Mouse (Mus musculus) lung, postnatal 25 days (tissue): ENCODE results near the gene Ccdc69.
"Not testable (repeated sequence)": the region's sequence is repeated elsewhere in the genome, so short reads cannot be mapped to it uniquely, and the experiment has no call there.

ENCODE experiments used
- DNase-seq: peaks from one replicate; pipeline ENCODE4 v3.0.0; 2022; ENCODE audit warnings: low spot score

Ccdc69 gene

DNA sequence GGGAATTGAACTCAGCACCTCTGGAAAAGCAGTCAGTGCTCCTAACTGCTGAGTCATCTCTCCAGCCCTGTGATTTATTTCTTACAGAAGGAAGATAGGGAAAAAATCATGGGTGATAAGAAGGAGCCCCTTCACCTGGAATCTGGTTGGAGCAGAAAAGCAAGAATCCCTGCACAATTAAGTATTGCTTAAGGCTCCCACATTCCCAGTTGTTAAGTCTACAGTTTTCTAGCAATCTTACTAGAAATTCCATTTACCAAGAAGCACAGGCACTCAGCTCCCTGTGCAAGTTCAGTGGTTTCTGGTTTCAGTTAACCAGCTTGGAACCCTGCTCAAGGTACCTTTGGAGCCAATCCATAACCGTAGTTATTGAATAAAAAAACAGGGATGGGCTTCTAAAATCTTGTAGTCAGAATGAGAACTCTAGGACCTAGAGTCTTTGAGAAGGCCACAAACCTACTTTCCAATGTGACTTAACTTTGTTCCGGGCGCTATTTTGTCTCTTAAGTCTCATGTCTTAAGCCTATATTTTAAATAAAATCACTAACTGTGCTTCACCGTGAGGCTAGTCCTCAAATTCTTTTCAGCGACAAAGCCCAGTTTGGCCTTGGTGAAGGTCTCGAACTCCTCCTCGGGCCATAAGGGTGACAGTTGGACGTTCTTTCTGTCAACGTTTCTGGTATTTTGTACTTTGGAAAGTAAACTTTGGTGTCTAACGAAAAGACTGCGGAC lies 19.0 kb upstream of the Ccdc69 start:
- no peak for DNase-seq

DNA sequence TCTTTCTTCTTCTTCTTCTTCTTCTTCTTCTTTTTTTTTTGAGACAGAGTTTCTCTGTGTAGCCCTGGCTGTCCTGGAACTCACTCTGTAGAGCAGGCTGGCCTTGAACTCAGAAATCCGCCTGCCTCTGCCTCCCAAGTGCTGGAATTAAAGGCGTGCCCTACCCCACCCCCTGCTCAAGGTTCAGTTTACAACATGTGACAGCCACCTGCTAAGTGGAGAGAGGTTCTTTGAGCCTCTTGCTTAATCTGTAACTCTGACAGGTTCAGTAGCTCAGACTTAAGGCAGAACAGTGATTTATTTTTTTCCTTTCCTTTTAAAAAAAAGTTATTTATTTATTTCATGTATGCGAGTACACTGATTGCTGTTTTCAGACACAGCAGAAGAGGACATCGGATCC lies 18.4 kb upstream of the Ccdc69 start:
- not testable (repeated sequence) for DNase-seq

DNA sequence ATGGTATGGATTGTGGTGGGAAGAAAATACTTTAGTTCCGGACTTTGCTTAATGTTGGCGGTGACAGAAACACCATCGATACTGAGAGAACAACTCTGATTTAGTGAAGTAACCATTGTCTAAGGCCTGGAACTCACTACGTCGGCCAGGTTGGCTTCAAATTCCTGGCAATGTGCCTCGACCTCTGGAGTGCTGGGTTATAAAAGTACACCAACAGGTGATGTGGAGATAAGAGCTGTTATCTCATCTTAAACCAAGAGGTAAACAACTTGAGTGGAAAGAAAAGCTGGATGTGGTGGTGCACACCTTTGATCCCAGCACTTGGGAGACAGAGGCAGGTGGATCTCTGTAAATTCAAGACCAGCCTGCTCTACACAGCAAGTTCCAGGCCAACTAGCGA lies 15.2 kb upstream of the Ccdc69 start:
- no peak for DNase-seq

DNA sequence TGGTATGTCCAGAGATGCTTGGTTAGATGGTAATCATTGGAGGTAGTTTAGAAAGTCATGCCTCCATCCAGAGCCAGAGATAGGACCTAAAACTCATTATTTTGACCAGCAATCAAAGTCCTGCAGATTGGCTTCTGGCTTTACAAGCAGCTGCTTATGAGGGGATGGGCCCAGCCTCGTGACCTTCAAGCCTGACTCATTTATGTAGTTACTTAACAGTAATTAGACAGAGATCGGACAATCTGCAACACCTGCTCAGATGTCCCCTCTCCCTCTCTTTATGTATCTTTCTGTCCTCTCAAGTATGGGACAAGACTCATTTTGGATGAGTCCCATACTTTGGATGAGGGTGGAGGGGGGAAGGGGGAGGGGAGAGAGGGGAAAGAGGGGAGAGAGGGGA lies 12.0 kb upstream of the Ccdc69 start:
- DNase-seq = no peak

DNA sequence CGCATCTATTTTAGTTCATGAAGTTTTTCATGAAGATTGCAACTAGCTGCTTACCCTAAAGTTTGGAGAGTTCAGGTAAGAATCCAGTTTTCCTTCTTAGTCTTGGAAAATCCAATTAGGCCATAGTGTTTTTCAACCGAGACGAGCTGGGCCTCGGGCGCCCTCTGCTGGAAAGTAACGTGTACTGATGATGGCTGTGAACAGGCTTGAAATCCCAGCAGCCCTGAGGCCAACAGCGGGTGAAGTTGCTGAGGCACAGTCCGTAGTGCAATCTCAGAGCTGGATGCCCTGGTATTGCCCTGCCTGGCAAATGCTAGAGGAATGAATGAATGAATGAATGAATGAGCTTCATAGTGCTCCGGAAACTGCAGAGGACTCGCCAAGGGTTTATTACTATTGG lies 9.1 kb upstream of the Ccdc69 start:
- peak; percentile 59 for DNase-seq

DNA sequence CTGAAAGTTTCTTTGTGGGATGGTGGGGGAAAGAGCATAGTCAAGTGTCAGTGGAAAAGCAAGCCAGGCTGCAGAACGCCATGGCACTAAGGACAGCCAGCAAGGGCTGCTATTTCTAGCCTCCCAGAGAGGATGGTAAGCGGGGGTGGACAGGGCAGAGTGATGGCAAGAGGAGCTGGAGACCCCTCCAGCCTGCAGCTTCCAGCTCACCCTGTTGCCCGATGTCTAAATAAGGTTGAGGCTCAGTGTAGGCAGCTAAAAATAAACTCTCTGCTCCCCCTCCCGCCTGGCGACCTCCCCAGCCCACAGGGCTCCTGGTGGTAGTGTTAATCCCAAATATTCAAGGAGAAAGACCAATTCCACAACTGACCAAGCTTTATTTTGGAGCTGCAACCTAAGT lies 7.5 kb upstream of the Ccdc69 start:
- DNase-seq = no peak

DNA sequence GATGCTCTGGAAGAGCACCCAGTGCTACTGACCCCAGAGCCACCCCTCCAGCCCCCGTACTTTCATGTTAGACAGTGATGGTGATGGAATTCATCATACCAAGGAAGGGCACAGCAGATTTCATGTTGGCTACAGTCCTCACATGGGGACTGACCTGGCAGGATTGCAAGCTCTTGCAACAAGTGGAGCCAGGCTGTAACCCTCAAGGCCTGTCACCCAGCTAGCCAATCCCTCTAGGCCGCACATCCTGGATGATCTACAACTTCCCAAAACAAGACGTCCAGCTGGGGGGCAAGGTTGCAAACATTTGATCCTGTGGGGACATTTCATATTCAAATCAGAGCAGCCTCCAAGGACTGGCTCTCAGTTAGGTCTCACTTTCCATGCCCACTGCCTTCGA lies 6.7 kb upstream of the Ccdc69 start:
- DNase-seq = peak; percentile 32

DNA sequence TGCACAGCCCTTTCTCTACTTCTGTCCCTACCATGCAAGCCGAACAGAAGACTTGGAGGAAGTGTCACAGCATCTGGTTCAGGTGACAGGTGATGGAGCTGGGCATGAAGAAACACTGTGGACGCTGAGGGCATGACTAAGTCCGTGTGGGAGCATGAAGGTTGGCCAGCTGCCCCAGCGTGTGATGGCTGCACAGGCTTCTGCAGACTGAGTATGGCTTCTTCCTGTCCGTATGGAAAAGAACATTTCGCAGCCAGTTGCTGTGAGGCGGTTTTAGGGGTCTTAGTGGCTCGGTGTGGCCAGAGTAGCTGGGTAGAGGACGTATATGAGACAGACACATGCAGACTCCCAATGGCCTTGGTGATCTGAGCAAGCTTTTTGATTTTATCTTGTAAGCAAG lies 3.3 kb upstream of the Ccdc69 start:
- no peak for DNase-seq

DNA sequence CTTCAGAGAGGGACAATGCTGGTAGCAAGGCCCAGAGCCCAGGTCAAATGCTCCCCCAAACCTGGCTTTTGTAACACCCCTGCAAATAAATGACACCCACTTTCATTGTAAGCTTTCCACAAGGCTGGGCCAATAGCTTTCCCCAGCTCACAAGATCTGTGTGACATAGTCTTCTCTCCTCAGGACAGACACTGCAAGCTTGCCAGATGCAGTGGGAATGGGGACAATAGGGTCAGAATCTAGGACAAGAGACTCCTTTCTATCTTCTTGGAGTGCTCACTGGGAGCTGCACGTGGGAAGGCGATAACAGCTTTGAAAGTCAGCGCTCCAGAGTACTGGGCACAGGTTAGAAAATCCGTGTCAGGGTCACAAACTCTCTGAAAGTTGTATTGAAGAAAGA lies 1.2 kb upstream of the Ccdc69 start:
- DNase-seq = no peak

DNA sequence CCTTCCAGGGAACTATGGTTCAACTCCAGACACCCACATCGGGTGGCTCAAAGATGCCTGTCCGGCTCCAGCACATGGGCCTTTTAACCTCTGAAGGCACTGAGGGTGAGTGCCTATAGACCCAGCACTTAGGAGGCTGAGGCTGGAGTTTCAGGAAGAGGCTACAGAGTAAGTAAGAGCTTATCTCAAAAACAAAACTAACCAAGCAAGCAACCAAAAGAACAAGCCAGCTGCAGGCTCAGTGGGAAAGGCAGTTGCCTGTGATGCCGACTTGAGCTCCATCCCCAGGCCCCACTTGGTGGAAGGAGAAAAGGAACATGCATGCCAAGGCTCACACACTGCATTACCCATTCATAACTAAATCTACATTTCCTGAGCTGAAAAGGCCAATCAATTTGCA lies 571 bp upstream of the Ccdc69 start:
- no peak for DNase-seq

DNA sequence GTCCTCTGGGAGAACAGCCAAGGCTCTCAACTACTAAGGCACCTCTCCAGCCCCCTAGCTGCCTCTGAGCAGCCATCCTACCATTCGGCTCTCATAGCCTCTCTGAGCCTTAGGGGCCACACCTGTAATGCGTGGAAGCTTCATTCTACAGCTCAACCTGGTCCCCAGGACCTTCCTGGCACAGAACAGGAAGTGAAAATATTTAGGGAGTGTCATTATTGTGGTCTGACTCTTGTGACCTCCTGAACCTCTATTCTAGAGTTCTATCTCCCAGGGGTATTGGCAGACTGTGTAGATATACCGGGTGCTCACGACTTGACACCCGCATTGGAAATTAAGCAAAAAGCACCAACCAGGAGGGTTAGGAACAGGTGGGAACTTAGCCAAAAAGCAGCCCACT lies 1.7 kb downstream of the Ccdc69 start:
- no peak for DNase-seq

DNA sequence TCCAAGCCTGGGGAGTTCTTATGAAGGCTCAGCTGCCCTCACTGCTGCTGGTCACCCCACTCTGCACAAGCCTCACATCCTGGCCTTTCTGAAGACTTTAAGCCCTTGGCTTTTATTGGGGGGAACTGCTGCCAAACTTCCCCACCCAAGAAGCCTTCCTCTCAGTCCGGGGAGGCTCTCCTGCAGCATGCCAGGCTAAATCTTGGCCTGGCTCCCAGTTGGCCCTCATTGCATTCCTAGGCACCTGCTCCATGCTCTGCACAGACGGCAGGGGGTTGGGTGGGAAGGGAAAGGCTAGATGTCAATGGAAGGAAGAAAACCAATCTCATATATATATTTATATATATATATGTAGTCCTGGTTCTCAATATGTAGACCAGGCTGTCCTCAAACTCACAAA lies 2.3 kb downstream of the Ccdc69 start:
- DNase-seq = peak; percentile 26

DNA sequence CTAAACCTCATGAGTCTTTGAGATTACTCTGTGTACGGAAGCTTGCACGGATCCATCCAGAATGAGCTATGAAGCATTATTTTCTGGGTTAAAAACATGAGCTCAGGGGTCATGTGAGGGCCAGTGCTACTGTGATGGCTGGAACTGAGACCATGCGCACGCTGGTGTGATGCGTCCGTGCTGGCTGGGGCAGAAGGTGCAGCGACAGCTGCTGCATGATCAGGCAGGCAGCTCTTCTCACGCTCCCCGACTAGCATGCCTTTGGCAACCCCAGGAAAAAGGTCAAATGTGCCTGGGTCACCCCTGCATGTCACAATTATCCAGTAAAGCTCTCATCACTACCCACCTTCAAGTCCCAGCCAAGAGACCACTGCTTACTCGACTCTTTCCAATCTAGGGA lies 4.7 kb downstream of the Ccdc69 start:
- no peak for DNase-seq

DNA sequence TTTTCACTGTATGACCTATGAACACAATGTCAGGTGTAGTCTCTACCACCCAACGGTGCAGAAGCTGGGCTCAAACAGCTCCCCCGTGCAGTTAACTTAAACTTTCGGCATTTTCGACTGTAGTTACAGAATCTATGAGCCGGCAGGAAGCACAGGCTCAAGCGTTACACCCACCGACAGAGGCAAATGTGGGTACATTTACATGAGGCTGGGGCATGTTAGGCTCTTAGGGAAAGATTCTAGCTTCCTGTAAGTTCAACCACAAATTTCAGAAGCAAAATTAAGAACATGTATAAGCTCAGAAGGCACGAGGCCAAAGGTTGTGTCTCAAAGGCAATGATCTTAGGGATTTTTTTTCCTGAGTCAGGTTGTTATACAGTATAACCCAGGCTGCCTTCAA lies 5.5 kb downstream of the Ccdc69 start:
- no peak for DNase-seq

DNA sequence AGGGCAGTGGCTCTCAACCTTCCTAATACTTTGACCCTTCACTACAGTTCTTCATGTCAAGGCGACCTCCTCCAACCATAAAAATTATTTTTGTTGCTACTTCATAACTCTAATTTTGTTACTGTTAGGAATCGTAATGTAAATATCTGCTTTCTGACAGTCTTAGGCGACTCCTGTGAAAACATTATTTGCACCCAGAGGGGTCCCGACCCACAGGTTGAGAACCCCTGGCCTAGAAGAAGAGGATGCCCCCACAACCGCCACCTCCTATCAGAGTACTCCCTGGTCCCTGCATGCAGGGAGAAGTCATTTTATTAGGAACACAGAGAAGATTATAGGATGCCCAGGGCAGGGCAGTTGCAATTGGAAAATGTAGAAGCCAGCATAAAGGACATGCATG lies 6.6 kb downstream of the Ccdc69 start:
- no peak for DNase-seq

DNA sequence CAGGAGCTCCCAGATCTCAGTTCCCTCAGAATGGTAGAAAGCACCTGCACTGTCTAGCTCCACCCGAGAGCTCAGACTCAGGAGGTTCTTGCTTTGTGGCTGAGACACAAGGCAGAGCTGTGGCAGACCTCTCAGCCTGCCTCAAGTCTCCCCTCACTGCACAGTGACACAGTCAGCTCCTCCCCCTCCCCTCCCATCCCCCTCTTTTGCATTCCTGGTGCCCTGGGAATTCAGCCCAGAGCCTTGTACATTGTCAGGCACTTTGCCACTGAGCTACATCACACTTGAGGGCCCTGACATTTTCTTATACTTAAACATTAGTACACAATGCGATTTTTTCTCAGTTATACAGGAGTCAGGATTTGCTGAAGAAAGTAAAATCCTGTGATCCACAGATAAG lies 8.9 kb downstream of the Ccdc69 start:
- no peak for DNase-seq

DNA sequence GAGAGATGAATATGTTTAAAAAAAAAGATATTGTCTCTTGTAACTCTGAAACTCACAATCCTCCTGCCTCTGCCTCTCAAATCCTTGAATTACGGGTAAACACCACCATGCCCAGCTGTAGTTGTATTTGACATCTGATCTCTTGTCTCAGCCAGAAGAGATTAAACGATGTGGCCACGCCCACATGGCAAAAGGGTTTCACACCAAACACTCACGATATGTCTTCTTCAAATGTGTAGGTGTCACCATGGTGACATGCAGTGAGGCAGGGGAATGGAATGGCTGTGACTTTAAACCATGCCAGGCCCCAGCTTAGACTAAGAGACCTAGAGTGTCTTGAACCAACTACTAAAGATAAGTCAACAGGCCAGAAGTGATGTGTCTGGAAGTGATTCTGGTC lies 11.0 kb downstream of the Ccdc69 start:
- DNase-seq = no peak

DNA sequence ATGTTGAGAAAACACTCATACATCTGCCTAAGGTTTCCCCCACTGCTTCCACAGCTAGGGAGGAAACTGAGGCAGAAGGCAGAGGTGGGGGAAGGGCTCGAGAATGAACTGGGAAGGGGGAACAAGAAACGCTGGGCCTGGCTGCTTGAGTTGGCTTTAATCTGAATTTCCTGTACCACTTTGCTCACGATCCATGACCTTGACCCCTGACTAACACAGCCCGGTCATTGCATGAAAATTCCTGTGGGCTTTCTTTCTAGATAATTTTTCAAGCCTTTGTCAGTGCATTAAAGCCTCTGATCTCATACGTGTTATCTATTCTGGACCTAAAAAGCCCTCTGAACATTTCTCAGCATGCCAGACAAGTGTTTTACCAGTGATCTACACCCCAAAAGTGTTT lies 15.1 kb downstream of the Ccdc69 start:
- DNase-seq = no peak

DNA sequence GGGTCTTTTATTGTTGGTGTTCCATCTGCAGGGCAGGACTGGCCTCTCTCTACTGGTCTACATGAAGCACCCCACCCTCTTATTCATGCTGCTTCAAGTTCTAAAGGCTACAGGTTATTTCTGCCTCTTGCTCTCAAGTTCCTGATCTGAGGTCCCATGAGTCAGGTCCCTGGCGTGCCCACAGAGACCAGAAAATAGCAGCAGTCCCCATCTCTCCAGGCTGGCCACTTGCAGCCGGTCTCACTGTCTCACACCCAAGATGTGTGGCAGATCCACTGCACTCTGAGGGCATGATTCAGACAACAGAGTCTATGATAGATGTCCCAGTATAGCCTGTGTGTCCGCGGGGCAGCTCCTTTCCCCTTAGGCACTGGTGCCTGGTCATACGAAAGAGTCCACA lies 17.1 kb downstream of the Ccdc69 start:
- DNase-seq = no peak

DNA sequence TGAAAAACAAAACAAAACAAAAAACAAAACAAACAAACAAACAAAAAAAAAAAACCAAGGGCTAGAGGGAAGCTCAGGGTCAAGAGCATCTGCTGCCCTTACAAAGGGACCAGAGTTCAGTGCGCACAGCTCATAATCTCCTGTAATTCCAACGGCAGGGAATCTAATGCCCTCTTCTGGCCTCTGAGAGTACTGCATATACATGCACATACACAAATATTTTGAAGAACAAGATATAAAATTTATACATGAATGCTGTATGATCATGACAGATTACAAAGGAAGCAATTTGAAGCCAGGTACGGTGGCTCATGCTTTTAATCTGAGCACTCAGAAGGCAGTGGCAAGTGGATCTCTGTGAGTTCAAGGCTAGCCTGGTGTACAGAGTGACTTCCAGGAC lies 20.4 kb downstream of the Ccdc69 start:
- no peak for DNase-seq

DNA sequence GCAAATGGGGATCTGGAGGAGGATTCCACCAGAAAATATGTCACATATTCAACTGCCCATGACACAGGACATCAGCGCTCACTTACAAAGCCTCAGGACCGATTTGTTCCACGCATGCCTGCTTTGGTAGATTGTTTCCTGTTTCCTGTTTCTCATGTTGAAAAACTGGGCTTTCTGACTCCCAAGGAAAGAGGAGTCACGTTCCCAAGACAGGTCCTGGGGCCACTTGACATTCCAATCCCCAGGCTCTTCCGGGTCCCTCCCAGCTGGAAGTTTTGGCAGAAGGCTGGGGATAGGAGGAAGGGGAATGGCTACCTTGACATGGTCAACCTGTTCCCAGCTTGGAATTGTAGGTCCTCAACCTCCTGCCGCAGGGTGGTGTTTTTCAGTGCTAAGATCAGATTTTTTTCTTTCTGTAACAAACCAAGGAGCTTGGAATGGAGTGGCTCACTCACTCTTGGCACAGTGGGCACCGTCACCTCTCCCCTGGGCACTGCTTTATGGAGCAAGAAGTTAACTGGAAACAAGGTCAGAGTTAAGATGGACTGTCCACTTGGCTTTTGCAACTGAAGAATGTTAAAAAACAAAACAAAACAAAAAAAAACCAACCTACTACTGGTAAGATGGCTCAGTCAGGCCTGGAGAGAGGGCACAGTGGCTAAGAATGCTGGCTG lies 27.0 kb downstream of the Ccdc69 start:
- peak; percentile 21 for DNase-seq

DNA sequence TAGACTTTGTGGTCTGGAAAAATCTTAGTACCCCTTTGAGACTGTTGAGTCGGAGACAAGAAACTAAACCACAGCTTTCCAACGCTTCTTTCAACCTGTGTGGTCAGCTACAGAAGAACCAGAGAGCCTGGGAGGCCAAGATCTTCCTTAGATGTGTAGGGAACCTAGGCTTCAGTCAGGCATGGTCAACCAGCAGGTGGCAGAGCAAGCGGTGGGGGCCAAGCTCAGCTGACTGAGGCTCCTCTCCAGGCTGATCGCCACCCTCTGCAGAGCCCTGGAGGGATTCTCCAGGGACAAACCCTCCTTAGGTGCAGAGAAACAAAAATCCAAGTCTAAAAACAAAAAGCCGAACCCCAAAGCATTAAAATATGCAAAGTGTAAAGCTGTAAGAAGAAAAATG lies 31.3 kb downstream of the Ccdc69 start:
- peak; percentile 71 for DNase-seq

DNA sequence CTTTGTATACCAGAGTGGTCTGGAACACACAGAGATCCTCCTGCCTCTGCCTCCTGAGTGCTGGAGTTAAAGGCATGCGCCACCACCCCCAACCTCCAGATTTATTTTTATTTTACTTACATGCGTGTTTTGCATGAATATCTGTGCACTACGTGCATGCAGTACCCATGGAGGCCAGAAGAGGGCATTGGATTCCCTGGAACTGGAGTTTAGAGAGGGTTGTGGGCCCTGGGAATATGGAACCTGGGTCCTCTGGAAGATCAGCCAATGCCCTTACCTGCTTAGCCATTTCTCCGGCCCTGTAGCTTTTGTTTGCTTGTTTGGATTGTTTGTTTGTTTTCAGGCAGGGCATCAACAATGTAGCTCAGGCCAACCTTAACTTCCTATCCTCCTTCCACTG lies 36.6 kb downstream of the Ccdc69 start:
- no peak for DNase-seq

DNA sequence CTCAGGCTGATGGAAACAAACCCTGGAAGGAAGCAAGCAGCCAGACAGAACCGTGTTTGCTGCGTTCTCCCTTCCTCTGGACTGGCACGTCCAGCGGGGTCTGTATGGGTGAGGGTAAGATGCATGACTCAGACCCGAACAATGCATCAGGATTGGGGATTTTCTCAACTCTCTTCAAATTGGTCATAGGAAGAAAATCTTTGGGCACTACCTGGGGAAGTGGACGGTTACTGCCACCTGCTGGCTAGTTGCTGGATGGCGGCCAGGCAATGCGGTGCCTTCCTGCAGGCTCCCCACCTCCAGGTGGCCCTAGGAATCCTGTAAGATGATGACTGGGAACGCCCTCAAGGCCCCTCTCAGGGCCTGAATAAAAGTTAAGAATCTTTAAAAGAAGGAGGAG lies 38.3 kb downstream of the Ccdc69 start:
- peak; percentile 81 for DNase-seq
